Mouse (Mus musculus): ENCODE results near the gene Myo6.

The Myo6 gene

DNA sequence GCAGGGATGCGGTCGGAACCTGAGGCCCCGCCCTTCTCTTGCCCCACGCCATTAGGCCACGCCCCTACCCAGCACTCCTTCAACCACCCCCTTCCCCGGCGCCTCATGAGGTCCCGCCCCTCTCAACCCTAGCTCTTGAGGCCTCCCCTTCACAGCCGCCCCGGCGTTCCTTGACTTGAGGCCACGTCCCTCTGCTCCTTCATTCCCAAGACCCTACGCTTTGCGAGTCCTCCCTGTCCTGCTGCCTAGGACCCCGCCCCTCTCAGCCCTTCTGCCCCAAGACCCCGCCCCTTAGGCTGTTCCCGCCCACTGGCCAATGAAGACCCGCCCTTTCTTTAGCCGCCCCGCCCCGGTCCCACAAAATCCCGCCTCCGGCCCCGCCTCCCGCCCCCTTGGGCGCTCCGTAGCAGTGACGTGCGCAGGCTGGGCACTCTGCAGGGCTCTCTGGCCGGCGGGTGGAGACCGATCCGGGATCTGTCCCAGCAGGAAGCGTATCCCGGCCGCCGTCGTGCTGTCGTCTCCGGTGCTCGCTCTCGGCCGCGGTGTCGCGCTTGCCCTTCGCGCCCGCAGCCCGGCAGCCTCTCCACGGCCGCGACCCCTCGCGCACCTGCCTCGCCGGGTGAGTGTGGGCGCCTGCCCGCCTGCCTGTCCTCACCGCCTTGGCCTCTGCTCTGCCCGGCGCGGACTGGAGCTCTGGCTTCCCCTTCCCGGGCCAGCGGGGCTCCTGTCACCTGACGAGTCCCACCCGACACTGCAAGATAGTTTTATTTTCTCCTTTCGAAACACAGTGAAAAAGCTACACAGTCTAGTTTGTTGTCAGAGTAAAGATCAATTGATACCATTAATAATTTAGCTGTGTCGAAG lies at the start of gene Myo6:
Myo6 (plus strand) TSS at position 421 of the 864 bp plus-strand sequence.
- peak; percentile 73 to 74 for DNase-seq

DNA sequence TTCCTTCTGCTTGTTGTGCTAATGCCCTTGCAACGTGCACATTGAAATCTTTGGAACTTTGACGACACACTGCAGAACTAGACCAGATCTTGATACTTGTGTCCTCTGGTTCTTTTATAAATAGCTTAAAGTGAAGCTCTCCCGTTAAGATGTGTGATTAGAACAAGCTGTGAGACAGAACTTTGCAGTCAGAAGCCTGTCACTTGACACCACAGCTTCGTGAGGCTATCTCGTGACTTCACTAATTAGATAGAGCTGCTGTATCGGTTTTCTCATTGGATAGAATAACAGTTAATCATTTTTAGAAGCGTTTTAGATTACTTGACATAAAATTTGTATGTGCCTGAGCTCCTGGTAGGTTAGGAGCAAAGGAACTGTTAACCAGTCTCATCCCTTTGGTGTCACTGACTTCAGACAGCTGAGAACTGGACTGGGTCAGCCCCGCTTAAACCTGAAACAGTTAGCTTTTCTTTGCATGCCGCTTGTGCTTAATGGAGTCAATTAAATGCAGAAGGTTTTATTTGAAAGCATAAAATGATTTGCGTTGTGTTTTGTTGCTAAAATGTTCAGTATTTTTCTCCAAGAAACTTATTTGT lies 18.7 kb upstream of the Myo6 start:
- DNase-seq, result no peak

DNA sequence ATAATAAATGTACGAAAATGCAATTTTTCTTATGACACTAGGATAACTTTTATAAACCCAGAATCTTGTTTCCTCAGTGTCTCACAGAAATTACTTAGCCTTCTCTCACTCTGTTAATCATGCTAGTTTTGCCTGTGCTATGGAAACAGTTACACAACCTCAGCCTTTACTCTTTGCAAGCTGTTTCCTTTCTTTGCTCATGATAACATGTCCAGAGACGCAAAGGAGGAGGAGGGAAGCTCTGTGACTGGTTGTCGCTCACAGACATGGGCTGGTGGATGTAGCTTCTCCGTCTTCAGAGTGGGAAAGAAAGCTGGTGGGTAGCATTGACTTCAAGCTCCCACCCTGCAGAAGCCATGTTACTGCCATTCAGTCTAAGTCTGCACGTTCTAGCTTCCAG lies 15.2 kb upstream of the Myo6 start:
- no peak for DNase-seq

DNA sequence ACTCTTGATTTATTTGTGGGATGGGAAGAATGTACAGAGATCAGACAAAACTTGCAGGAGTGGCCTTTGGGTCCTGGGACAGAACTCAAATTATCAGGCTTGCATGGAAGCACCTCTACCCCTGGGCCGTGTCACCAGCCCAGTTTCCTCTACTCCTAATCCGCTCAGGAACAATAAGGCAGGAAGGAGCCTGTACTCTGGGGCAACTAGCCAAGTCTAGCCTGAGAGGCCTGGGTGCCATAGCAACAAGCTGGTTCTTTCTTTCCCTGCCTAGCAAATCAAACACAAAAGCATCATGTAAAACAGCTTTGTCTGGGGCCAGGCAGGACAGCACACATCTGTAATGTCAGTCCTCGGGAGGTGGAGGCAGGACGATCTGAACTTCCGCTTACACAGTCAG lies 9.6 kb upstream of the Myo6 start:
- no peak for DNase-seq

DNA sequence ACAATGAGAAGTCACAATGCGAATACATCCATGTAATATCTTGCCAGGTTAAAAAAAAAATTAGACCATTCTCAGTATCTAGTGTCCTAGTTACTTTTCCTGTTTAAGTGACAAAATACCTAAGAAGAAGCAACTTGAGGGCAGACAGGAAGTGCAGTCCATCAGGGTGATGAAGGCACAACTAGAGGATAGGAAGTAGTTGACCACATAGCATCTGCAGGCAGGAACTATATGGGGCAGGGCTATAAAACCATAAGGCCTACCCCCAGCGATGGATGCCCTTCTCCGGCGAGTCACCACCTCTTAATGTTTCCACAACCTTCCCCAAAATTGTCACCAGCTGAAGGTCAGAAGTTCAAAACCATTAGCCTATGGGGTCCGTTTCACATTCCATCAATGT lies 8.1 kb upstream of the Myo6 start:
- DNase-seq, result no peak

DNA sequence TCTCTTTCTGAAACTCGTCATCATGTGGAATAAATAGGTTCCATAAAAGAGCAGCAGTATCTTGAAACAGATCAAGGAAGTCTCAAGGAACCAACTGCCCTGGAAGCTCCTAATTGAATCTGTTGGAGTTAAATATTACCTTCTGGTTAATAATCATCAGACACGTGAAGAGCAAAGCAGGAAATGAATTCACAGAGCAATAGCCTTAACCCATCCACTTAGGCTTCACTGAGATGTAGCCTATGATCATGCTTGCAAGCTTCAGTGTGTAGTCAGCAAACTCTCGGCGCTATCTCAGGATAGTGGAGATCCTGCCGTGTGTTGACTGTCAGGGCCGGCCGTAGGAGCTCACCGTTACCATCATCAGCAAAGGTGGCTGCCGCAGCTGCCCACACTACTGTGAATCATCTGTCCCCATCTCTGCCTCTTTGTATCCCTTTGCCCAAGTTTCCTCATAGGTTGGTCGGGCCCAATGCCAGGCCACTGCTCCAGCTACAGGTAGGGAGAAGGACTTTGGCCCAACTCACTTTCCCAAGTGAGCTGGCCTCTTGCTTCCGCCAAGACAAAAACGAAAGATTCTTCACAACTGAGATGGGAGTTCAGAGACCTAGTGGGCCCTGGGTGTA lies 6.9 kb upstream of the Myo6 start:
- no peak for DNase-seq

DNA sequence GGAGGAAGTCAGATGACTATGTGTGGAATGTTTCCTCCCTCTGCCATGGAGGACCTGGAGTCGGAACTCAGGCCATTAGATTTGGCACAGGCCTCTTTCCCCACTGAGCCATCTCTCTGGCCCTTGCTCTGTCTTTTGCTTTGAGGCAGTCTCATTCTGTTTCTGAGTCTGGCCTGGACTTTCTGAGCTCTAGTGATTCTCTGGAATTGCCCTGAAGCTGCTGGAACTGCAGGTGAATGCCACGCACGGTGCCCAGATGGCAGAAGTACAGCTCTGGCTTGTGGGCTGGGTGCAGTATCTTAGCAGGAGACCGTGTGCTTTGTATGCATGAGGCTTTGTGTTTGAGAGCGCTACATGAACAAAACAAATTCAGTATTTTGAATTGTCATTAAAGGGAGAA lies 5.9 kb upstream of the Myo6 start:
- no peak for DNase-seq

DNA sequence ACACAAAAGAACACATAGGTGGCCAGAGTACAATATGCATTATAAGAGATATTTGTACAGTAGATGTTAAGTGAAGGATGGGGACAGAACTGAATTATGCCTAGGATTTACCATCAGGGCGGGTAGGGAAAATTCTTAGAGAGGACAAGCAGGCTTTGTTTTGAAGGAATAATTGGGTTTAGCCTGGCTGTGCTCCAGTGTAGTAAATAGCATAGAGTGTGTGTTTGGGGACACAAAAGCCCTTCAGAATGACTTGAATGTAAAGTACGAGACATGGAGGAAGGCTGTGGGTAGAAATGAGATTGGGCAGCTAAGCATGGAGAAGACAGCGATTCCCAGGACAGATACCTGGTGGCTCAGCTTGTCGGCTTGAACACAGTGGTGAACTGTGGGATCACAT lies 3.4 kb upstream of the Myo6 start:
- DNase-seq, result no peak

DNA sequence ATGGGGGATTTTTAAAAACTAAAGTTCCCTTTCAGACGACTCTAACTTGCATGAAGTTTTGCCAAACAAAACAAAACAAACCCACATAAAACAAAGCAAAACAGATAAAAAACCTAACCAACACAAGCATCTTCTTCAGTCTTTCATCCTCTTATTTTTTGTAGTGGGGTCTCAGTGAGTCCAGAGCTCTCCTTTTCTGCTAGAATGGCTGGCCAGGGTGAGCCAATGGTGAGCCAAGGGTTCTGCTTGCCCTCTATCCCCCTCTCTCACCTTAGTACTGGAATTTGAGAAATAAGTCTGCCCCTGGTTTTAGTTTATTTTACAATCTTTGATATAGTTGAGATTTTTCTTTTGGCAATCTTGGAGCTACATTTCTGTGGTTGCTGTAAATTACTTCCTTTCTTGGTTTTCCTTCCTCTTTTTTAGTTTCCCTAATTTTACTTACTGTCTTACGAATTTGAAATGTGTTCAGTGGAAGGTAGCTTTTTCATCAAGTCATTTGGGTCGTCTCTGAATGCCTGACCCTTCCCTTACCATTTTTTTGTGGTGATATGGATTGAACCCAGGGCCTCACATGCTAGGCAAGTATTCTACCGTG lies 1.6 kb upstream of the Myo6 start:
- DNase-seq, result no peak

DNA sequence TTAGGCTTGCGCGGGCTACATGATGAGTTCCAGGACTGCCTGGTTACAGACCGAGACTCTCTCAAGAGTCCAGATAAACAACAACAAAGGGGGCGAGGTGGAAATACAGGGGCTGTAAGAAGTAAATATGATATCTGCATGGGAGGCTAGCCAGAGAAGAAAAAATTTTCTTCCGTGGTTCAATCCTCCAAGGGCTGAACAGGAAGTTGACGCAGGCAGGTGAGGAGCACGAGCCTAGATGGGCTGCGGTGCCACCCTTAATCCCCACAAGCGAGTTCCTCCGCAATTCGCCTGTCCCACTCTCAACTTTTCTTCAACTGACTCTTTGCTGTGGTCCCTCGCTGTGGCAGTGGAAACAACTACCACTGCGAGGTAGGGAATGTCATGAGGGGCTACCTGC lies 640 bp upstream of the Myo6 start:
- no peak for DNase-seq

DNA sequence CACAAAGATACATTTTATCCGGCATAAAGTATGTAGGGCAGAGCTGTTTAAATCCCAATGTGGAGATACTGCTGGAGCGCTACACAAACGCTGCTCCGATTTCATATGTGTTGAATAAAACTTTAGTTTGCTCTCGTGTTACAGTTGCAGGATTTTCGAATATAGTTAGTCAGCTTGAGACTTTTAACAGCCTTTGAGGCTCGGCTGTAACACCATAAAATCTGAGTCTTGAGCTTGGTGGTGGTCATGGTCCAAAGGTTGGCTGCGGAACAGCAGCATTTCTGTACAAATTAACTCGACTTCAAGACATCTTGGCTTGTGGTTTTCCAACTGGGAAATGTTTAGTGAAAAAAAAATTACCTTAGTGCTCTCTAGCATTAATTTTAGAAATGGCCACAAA lies 859 bp downstream of the Myo6 start:
- no peak for DNase-seq

DNA sequence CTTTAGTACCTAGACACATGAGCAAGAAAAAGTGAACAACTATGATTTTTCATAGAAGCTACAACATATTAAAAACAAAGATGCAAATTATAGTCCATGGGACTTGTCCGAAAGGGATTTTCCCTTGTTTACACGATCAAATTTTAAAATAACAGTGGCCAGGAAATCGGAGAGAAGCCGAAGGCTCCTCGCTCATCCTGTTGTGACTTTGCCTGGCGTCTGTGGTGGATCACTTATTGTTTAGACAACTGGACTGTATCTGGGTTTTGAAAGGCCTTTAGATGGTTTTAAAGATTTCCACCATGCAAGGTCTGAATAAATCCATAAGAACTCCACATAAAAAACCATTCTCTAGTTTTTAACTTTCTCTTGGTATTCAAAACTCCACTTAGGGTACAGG lies 1.6 kb downstream of the Myo6 start:
- no peak for DNase-seq

DNA sequence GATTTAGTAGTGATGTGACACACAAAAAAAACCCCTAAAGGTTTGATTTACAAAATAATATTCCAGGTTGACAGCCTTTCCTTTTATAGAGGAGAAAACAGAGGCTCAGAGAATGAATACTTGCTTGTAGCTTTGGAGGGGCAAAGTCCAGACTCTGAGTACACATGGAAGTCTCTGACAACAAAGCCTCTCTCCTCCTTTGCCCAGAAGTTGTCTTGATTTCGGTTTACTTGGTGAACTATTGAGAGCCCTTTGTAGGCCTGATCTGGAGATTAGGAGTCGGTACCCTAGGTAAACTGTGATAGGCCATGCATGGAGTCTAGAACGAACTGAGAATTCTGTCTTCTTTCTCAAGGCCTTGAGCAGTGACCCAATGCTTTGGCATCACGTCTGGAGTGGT lies 2.3 kb downstream of the Myo6 start:
- DNase-seq, result no peak

DNA sequence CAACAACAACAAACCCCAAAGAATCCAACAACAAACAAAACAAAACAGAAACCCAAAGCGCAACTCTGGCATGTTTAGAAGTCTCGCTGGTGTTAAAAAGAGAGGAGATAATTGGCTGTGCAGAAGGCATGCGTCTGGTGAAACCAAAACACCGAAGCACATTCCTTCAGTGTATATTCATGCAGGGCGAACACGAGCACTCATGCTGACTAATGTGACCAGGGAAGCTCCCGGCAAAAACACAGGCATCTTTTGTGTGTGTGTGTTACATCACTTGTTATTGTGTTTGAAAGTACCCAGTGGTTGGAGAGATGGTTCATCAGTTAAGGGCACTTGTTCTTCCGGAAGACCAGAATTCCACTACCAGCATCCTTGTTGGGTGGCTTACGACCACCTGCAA lies 4.7 kb downstream of the Myo6 start:
- DNase-seq, result no peak

DNA sequence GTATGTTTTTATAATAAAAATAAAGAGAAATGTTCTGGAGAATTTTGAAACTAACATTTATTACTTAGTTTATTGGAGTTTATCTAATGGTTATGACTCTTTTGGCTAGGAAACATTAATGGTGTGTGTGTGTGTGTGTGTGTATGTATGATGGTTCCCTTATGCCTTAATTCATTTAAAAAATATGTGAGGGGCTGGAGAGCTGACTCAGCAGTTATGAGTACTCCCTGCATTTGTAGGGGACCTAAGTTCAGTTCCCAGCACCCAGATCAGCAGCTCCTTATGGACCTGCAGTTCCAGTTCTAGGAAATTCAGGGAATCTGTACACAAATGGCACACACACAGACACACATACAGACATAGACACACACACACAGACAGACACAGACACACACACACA lies 6.4 kb downstream of the Myo6 start:
- no peak for DNase-seq

DNA sequence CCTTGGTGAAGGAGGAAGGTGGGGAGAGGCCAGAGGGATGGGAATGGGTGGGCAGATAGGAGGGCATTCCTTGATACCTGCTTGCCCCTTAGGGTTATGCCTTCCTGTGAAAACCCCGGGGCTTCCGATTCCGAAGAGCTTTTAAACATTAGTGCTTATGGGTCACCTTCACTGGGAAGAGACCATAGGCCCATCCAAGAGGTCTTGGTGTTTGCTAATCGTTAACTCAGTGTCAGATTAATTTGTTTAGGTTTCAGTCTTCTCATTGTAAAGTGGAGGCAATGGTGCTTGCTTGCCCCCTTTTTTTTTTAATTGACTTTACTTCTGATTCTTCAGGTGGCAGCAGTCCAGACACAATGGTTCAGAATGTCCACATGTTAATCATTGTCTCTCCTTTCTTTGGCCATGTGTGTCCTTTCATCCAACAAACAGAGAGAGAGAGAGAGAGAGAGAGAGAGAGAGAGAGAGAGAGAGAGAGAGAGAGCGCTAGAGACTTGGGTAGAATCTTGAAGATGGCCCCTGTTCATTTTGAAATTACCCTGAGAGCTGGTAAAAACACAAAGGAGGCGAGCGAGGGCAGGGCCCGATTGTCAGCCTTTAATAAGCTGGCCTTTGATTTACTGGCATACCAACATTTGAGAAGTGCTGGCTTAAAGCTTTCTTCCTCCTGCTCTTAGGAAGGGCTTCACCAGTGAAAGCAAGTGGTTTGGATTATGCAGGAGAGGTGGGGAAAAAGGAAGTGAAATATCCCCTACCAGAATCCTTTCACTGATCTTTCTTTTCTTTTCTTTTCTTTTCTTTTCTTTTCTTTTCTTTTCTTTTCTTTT lies 7.8 kb downstream of the Myo6 start:
- DNase-seq, result no peak

DNA sequence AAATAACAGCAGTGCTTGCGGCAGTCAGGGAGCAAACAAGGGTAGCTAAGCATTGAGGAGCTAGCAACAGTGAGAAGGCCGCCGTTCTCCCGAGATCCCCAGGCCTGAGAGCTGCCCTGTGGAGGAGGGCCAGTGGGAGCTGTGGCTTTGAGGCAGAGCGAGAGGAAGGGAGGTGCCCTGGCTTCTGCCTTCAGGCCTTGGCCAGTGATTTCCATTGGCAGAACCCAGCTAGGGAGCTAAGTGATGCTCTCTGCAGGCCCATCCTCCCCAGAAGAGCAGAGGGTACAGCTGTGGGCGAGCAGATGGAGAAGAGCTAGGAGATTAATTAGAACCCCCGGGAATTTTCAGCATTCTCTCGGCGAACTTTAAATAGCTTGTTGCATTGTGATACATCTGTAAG lies 8.8 kb downstream of the Myo6 start:
- DNase-seq, result no peak

DNA sequence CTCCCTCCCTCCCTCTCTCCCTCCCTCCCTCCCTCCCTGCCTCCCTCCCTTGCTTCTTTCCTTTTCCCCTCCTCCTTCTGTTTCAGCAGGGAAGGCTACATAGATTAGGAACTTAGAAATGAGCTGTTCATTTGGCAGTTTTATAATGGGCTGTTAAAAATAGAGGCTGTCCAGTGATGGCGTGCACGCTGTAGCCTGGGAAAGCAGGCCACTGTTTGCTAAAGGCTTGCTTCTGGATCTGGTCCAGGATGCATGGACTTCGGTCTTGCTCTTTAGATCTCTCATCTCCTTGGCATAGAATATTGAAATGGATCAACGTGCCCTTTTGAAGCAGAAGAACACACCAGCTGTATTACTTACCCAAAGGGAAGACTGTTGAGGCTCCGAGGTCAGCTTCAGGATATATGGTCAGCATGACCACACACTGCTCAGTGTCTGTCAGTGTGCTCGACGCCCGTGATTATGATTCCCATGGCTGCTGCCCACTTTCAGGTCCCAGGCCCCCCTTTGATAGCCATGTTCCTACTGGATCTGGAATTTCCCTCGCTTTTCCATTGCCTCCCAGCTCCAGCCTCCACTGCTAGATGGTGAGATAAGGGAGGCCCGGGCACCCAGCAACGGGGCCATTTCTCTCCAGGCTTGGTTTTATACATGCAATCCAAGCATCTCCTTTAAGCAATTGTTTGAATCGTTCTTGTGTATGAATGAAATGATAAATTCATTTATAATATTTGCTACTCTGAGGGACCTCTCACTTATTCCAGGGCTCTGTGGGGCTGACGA lies 12.1 kb downstream of the Myo6 start:
- DNase-seq, result no peak

DNA sequence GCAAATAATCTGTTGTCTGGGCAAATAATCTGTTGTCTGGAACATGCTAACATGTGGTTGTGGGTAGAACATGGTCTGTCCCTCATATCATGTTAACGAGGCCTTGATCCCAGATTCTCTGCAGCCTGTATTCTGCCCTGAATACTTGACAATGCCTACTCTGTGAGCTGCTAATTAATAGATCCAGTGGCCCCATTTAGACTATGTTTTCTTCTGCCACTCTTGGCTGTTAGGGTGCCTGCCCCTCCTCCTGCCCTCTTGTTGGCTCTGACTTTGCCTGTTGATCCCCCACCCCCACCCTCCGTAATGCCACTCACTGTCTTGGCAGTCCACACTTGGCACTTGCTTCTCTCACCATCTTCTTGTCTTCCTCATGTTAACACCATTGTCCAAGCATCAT lies 13.8 kb downstream of the Myo6 start:
- no peak for DNase-seq

DNA sequence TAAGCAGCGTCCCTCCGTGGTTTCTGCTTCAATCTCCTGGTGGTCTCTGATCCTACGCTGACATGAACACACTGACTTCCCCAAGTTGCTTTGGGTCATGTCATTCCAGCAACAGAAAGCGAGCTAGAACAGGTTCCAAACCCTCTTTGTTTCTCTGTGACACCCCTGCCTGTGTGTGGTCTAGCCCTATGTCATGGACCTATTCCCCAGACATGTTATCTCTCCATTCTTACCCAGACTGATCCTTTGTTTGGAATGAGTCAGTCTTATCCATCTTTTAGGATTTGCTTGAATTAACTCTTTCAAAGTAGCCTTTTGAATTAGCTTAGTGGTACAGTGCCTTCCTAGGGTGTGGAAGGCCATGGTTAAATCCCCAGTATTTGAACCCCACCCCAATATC lies 14.9 kb downstream of the Myo6 start:
- DNase-seq, result no peak

DNA sequence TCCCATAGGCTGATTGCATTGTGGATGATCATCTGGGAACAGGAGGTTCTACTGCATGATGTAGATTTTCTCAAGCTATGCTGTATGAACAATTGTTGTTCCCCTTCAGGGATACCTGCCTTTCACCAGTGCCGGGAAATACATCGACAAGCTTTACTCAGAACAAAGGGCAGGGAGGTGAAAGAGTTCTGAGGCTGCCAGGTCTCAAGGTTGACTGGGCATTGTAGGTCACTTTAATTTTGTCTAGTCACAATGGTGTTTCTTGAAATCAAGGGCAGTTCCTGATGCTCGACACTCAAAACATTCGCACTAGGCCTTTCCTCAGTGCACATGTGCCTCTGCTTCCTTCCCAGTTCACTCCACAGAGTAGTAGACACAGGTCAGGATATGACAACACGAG lies 15.9 kb downstream of the Myo6 start:
- DNase-seq, result no peak

DNA sequence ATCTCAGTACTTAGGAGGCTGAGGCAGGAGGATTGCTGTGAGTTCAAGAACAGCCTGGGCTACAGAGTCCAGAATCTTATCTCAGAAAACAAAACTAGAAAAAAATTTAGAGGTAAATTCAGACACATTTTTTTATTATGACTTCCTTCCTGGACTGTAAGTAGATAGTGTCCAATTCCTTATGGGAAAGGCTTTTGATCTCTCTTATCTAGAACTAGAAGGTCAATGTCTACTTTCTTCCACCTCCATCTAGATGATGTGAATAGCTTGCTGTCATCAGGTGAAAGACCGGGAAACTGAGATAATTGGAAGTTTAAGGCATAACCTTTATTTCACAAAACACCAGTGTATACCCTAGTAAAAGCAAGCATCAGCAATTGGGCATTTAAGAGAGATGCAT lies 16.9 kb downstream of the Myo6 start:
- DNase-seq, result no peak
